Mouse (Mus musculus) testis, adult 2 months (tissue): Measurements from ENCODE around the gene Bloc1s1.

Experiments used
- CTCF ChIP-seq: fragments of 200-500 bp; IDR thresholded peaks from 2 replicates; pipeline ENCODE4 v1.5.1; 2012; ENCODE audit warnings: low read depth, mild to moderate bottlenecking, inconsistent platforms, low read length, moderate library complexity; ENCODE audit not compliant: control insufficient read depth, insufficient read depth, insufficient replicate concordance
- POLR2A ChIP-seq: fragments of 200-500 bp; IDR thresholded peaks from 2 replicates; pipeline ENCODE4 v1.6.1; 2012; ENCODE audit warnings: low read depth, mild to moderate bottlenecking, inconsistent platforms, low read length, moderate library complexity; ENCODE audit not compliant: control insufficient read depth

DNA sequence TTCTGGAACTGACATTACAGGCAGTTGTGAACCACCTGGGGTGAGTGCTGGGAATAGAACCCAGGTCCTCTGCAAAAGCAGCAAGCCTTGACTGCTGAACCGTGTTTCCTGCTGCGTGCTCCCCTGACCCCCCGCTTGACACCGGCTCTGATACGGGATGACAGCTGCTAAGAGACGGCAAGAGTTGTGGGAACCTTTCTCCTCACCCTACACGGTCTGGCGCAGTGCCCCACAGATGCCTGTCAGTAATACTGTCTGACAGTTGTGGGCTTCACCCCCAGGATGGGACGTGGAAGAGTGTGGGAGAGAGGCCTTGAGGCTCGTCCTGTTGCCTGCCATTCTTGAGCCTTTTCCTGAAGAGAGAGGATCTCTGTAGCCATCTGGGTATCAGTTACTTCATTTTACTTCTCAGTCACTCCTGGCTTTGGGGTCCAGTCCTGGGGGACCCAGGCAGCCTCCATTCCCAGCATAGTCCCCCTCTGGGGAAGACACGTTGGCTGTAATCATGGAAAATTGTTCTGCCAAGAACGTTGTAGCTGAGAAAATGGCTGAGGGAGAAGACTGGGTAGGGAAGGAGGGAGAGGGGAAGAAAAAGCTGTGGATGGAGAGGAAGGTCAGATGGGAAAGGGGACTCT, 14.0 kb upstream of the Bloc1s1 start:
- TF ChIP-seq CTCF, result no peak
- no peak for TF ChIP-seq POLR2A
